Mouse (Mus musculus) stomach, embryonic 14.5 days (tissue): Measurements from ENCODE around the gene Mogat1. TPM values are rescaled to one million over a fixed set of nuclear protein-coding genes. Genes with fewer than 3 reads are reported as not detected.

Experiments
- ATAC-seq: fragments of 200-750 bp; cut with Nextera tagmentation; 2 replicates; pipeline ENCODE4 v1.8.0; 2017; ENCODE audit warnings: low read depth, moderate TSS enrichment; ENCODE audit not compliant: insufficient number of reproducible peaks, insufficient read depth, low FRiP score
- H3K27ac ChIP-seq: fragments of 300-500 bp; sonication (generic); 2 replicates; pipeline ENCODE4 v1.5.1; 2014; ENCODE audit warnings: mild to moderate bottlenecking, low read length, moderate library complexity, mixed read lengths
- H3K27me3 ChIP-seq: fragments of 300-500 bp; sonication (generic); 2 replicates; pipeline ENCODE4 v1.6.1; 2014; ENCODE audit warnings: low read length, control low read depth, mixed read lengths; ENCODE audit not compliant: control insufficient read depth, insufficient read depth
- H3K36me3 ChIP-seq: fragments of 300-500 bp; sonication (generic); 2 replicates; pipeline ENCODE4 v1.6.1; 2014; ENCODE audit warnings: mild to moderate bottlenecking, control low read depth, low read length, moderate library complexity, mixed read lengths; ENCODE audit not compliant: control insufficient read depth, insufficient read depth
- H3K4me1 ChIP-seq: fragments of 300-500 bp; sonication (generic); 2 replicates; pipeline ENCODE4 v1.6.1; 2014; ENCODE audit warnings: low read length, control low read depth, mixed read lengths; ENCODE audit not compliant: control insufficient read depth, insufficient read depth
- H3K4me2 ChIP-seq: fragments of 300-500 bp; sonication (generic); replicated peaks from 2 replicates; pipeline ENCODE4 v1.6.1; 2014; ENCODE audit warnings: low read depth, low read length, control low read depth
- H3K4me3 ChIP-seq: fragments of 300-500 bp; sonication (generic); 2 replicates; pipeline ENCODE4 v1.5.1; 2014; ENCODE audit warnings: low read depth, low read length, control low read depth
- H3K9ac ChIP-seq: fragments of 300-500 bp; sonication (generic); replicated peaks from 2 replicates; pipeline ENCODE4 v1.6.1; 2014; ENCODE audit warnings: low read depth, mild to moderate bottlenecking, control low read depth, low read length, moderate library complexity, mixed read lengths
- H3K9me3 ChIP-seq: fragments of 300-500 bp; sonication (generic); 2 replicates; pipeline ENCODE4 v1.6.1; 2016; ENCODE audit warnings: low read depth, low read length, control low read depth; ENCODE audit not compliant: control insufficient read depth
- WGBS: fragments of 180-500 bp; shearing (Covaris S2); extraction: QIAGEN DNeasy Blood & Tissue Kit; methylation state at CpG from one replicate; pipeline ENCODE4 v1.1.7; 2014; 5-methylcytosine and 5-hydroxymethylcytosine counted together
- polyA plus RNA-seq: library from polyadenylated mRNA; unstranded; fragments of >200 nt; fragmentation: Nextera tagmentation; extraction: Ambion mirVana; gene quantifications from 2 replicates; pipeline ENCODE4 v1.2.1, GENCODE M21; 2014

Mogat1 gene
- polyA plus RNA-seq, 1 experiment from 2014 or later, result not detected

GRCm38 (mm10) chr1:78586986-78587385 lies 76.2 kb downstream of the Mogat1 start:
- no peak overlapping the region for H3K9ac ChIP-seq
- 23% methylated on average over 4 of the region's 4 CpGs for WGBS
- no peaks in the 10 kb centered on the region for H3K36me3 ChIP-seq
- H3K4me2 ChIP-seq, result no peak overlapping the region
- no peaks in the 10 kb centered on the region for H3K27me3 ChIP-seq
- no peaks in the 10 kb centered on the region for H3K4me1 ChIP-seq
- H3K27ac ChIP-seq, result no peak overlapping the region
- no peaks in the 10 kb centered on the region for H3K9me3 ChIP-seq
- H3K4me3 ChIP-seq, result no peak overlapping the region
- ATAC-seq, result no peak

Other genes with a start within 250 kb of the Mogat1 start
- gene Sgpp2, start 200.6 kb upstream of the Mogat1 start, polyA plus RNA-seq, result 29.8 and 32.1 TPM in 2 replicates
- gene Farsb, start 22.1 kb upstream of the Mogat1 start, polyA plus RNA-seq, result 137 and 146 TPM in 2 replicates
- gene BC035947, start 1.2 kb downstream of the Mogat1 start, polyA plus RNA-seq, result 0.11 and 0.33 TPM in 2 replicates
- gene Acsl3, start 146.8 kb downstream of the Mogat1 start, polyA plus RNA-seq, result 80.6 and 85.9 TPM in 2 replicates
- gene Utp14b, start 147.0 kb downstream of the Mogat1 start, polyA plus RNA-seq, result 6.5 and 6.6 TPM in 2 replicates